Mouse (Mus musculus): ENCODE measurements around the gene Hist2h2ac. TPM values are rescaled to one million over a fixed set of nuclear protein-coding genes. Genes with fewer than 3 reads are reported as not detected.

The Hist2h2ac gene
- polyA plus RNA-seq, 1 experiment from 2014 or later: 12.7 TPM

GRCm38 (mm10) chr3:96235836-96236235 lies 15.2 kb upstream of the Hist2h2ac start:
- WGBS: 58% methylated on average over 3 of the region's 3 CpGs
- Histone ChIP-seq H3K9me3 (ENCODE audit: control insufficient read depth, low read length) (no peaks in the 10 kb centered on the region), H3K4me2 (replicated peaks; ENCODE audit: low read depth, low read length) (no peak overlapping the region), H3K9ac (ENCODE audit: low read depth, low read length) (no peak overlapping the region), H3K4me1 (replicated peaks; ENCODE audit: control insufficient read depth, insufficient read depth, low read length) (peaks cover 3% of the 10 kb centered on the region; the same call in 1 of the 2 replicates), H3K4me3 (ENCODE audit: low read depth, low read length) (no peak overlapping the region), H3K27ac (ENCODE audit: low read depth, low read length) (no peak overlapping the region), H3K27me3 (ENCODE audit: control insufficient read depth, insufficient read depth, low read length) (no peaks in the 10 kb centered on the region), H3K36me3 (ENCODE audit: control insufficient read depth, insufficient read depth, low read length) (no peaks in the 10 kb centered on the region)
- DNase-seq (ENCODE audit: low spot score) (no peak), ATAC-seq (ENCODE audit: low FRiP score) (no peak)

GRCm38 (mm10) chr3:96234914-96235313 lies 14.2 kb upstream of the Hist2h2ac start:
- 91% methylated on average over 2 of the region's 2 CpGs for WGBS
- no peaks in the 10 kb centered on the region for H3K27me3 ChIP-seq (ENCODE audit: control insufficient read depth, insufficient read depth, low read length)
- H3K4me1 ChIP-seq (replicated peaks; ENCODE audit: control insufficient read depth, insufficient read depth, low read length): peaks cover 3% of the 10 kb centered on the region; the same call in 1 of the 2 replicates
- H3K36me3 ChIP-seq (ENCODE audit: control insufficient read depth, insufficient read depth, low read length): no peaks in the 10 kb centered on the region
- H3K9ac ChIP-seq (ENCODE audit: low read depth, low read length): no peak overlapping the region
- no peak for ATAC-seq (ENCODE audit: low FRiP score)
- no peak overlapping the region for H3K4me2 ChIP-seq (replicated peaks; ENCODE audit: low read depth, low read length)
- no peaks in the 10 kb centered on the region for H3K9me3 ChIP-seq (ENCODE audit: control insufficient read depth, low read length)
- no peak overlapping the region for H3K27ac ChIP-seq (ENCODE audit: low read depth, low read length)
- no peak overlapping the region for H3K4me3 ChIP-seq (ENCODE audit: low read depth, low read length)
- no peak for DNase-seq (ENCODE audit: low spot score)

- Histone ChIP-seq H3K4me1 (replicated peaks; ENCODE audit: control insufficient read depth, insufficient read depth, low read length) (no peaks in the 10 kb centered on the region), H3K27ac (ENCODE audit: low read depth, low read length) (no peak overlapping the region), H3K27me3 (ENCODE audit: control insufficient read depth, insufficient read depth, low read length) (no peaks in the 10 kb centered on the region), H3K4me3 (ENCODE audit: low read depth, low read length) (no peak overlapping the region), H3K9me3 (ENCODE audit: control insufficient read depth, low read length) (no peaks in the 10 kb centered on the region), H3K9ac (ENCODE audit: low read depth, low read length) (no peak overlapping the region), H3K4me2 (replicated peaks; ENCODE audit: low read depth, low read length) (no peak overlapping the region), H3K36me3 (ENCODE audit: control insufficient read depth, insufficient read depth, low read length) (no peaks in the 10 kb centered on the region)
- 59% methylated on average over 2 of the region's 2 CpGs for WGBS
- no peak for ATAC-seq (ENCODE audit: low FRiP score)
- DNase-seq (ENCODE audit: low spot score): no peak
Observed at GRCm38 (mm10) chr3:96231758-96232120, 11.1 kb upstream of the Hist2h2ac start.

- Histone ChIP-seq H3K36me3 (ENCODE audit: control insufficient read depth, insufficient read depth, low read length) (no peaks in the 10 kb centered on the region), H3K4me2 (replicated peaks; ENCODE audit: low read depth, low read length) (no peak overlapping the region), H3K9ac (ENCODE audit: low read depth, low read length) (no peak overlapping the region), H3K4me3 (ENCODE audit: low read depth, low read length) (no peak overlapping the region), H3K27me3 (ENCODE audit: control insufficient read depth, insufficient read depth, low read length) (no peaks in the 10 kb centered on the region), H3K27ac (ENCODE audit: low read depth, low read length) (no peak overlapping the region), H3K9me3 (ENCODE audit: control insufficient read depth, low read length) (no peaks in the 10 kb centered on the region), H3K4me1 (replicated peaks; ENCODE audit: control insufficient read depth, insufficient read depth, low read length) (no peaks in the 10 kb centered on the region)
- DNase-seq (ENCODE audit: low spot score) (no peak), ATAC-seq (ENCODE audit: low FRiP score) (no peak)
- WGBS: 72% methylated on average over 4 of the region's 4 CpGs
Observed at GRCm38 (mm10) chr3:96230910-96231757, 10.5 kb upstream of the Hist2h2ac start.

GRCm38 (mm10) chr3:96230404-96230803 lies 9.7 kb upstream of the Hist2h2ac start:
- no peak overlapping the region for H3K4me2 ChIP-seq (replicated peaks; ENCODE audit: low read depth, low read length)
- ATAC-seq (ENCODE audit: low FRiP score): no peak
- H3K9ac ChIP-seq (ENCODE audit: low read depth, low read length): no peak overlapping the region
- H3K4me3 ChIP-seq (ENCODE audit: low read depth, low read length): no peak overlapping the region
- no peak overlapping the region for H3K27ac ChIP-seq (ENCODE audit: low read depth, low read length)
- DNase-seq (ENCODE audit: low spot score): no peak
- WGBS: 81% methylated on average over 2 of the region's 2 CpGs
- no peaks in the 10 kb centered on the region for H3K27me3 ChIP-seq (ENCODE audit: control insufficient read depth, insufficient read depth, low read length)
- H3K9me3 ChIP-seq (ENCODE audit: control insufficient read depth, low read length): no peaks in the 10 kb centered on the region
- H3K4me1 ChIP-seq (replicated peaks; ENCODE audit: control insufficient read depth, insufficient read depth, low read length): no peaks in the 10 kb centered on the region; the same call in 1 of the 2 replicates
- no peaks in the 10 kb centered on the region for H3K36me3 ChIP-seq (ENCODE audit: control insufficient read depth, insufficient read depth, low read length)

GRCm38 (mm10) chr3:96228828-96229227 lies 8.1 kb upstream of the Hist2h2ac start:
- 73% methylated on average over 2 of the region's 2 CpGs for WGBS
- DNase-seq (ENCODE audit: low spot score) (no peak), ATAC-seq (ENCODE audit: low FRiP score) (no peak)
- no peak overlapping the region for H3K27ac ChIP-seq (ENCODE audit: low read depth, low read length)
- no peak overlapping the region for H3K4me2 ChIP-seq (replicated peaks; ENCODE audit: low read depth, low read length)
- H3K36me3 ChIP-seq (ENCODE audit: control insufficient read depth, insufficient read depth, low read length): no peaks in the 10 kb centered on the region
- no peaks in the 10 kb centered on the region for H3K9me3 ChIP-seq (ENCODE audit: control insufficient read depth, low read length)
- no peak overlapping the region for H3K4me3 ChIP-seq (ENCODE audit: low read depth, low read length)
- H3K9ac ChIP-seq (ENCODE audit: low read depth, low read length): no peak overlapping the region
- H3K27me3 ChIP-seq (ENCODE audit: control insufficient read depth, insufficient read depth, low read length): no peaks in the 10 kb centered on the region
- no peaks in the 10 kb centered on the region; the same call in 1 of the 2 replicates for H3K4me1 ChIP-seq (replicated peaks; ENCODE audit: control insufficient read depth, insufficient read depth, low read length)

DNA sequence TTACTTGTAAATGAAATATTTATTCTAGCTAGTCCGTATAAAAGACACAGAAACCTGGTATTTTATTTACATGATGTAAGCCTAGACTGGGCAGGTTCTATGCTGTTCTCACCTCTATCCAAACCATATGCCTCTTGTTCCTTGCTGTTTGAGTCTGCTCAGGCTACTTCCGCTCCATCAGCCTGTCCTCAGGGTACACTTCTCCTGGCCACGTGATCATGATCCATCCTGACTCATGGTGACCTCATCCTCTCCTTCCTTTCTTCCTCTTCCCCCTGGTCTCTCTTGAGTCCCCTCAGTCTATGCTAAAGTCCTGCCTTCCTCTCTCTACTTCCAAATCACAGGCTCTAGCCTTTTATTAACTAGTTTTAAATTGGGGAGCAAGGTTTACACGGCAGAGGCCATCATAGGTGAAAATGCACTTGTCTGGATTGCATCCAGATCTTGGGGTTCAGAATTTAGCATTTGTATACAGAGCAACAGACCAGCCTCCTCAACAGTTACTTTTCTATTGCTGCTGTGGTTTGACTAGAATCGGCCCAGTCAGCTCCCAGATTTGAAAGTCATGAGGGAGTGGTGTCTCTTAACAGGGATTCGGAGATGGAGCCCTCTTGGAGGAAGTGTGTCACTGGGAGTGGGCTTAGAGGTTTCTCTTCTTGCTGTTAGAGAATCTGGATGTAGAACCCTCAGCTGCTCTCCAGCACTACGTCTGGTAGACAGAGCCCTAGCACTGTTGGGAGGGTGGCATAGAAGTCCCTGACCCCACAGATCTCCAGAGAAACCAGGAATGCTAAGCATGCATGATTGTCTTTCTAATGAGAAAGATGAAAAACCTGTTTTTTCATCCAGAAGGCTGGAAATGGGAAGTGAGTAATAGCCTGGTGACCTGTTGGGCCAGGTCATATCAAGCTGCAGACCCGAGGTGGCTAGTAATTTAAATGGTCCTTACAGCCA lies 6.3 kb upstream of the Hist2h2ac start:
- H3K9me3 ChIP-seq (ENCODE audit: control insufficient read depth, low read length): no peaks in the 10 kb centered on the region

GRCm38 (mm10) chr3:96225421-96225820 lies 4.7 kb upstream of the Hist2h2ac start:
- H3K4me2 ChIP-seq (replicated peaks; ENCODE audit: low read depth, low read length): no peak overlapping the region
- ATAC-seq (ENCODE audit: low FRiP score): no peak
- no peak overlapping the region for H3K27ac ChIP-seq (ENCODE audit: low read depth, low read length)
- H3K4me1 ChIP-seq (replicated peaks; ENCODE audit: control insufficient read depth, insufficient read depth, low read length): peaks cover 6% of the 10 kb centered on the region
- H3K9ac ChIP-seq (ENCODE audit: low read depth, low read length): no peak overlapping the region
- H3K4me3 ChIP-seq (ENCODE audit: low read depth, low read length): no peak overlapping the region
- H3K36me3 ChIP-seq (ENCODE audit: control insufficient read depth, insufficient read depth, low read length): no peaks in the 10 kb centered on the region
- H3K27me3 ChIP-seq (ENCODE audit: control insufficient read depth, insufficient read depth, low read length): no peaks in the 10 kb centered on the region
- H3K9me3 ChIP-seq (ENCODE audit: control insufficient read depth, low read length): no peaks in the 10 kb centered on the region
- 20% methylated on average over 2 of the region's 2 CpGs for WGBS
- no peak for DNase-seq (ENCODE audit: low spot score)

More for the DNA sequence above, 6.3 kb upstream of the Hist2h2ac start:
- no peaks in the 10 kb centered on the region for H3K27me3 ChIP-seq (ENCODE audit: control insufficient read depth, insufficient read depth, low read length)
- DNase-seq (ENCODE audit: low spot score) (no peak), ATAC-seq (ENCODE audit: low FRiP score) (no peak)
- 74% methylated on average over 8 of the region's 8 CpGs for WGBS
- H3K36me3 ChIP-seq (ENCODE audit: control insufficient read depth, insufficient read depth, low read length): no peaks in the 10 kb centered on the region
- no peak overlapping the region for H3K27ac ChIP-seq (ENCODE audit: low read depth, low read length)
- H3K4me3 ChIP-seq (ENCODE audit: low read depth, low read length): no peak overlapping the region
- no peak overlapping the region for H3K4me2 ChIP-seq (replicated peaks; ENCODE audit: low read depth, low read length)
- peaks cover under 1% of the 10 kb centered on the region; the same call in 1 of the 2 replicates for H3K4me1 ChIP-seq (replicated peaks; ENCODE audit: control insufficient read depth, insufficient read depth, low read length)
- H3K9ac ChIP-seq (ENCODE audit: low read depth, low read length): no peak overlapping the region
